Mouse (Mus musculus): ENCODE data around the gene Chd3.
A peak's percentile ranks its signal among the peaks of the same experiment; 100 is the strongest.

GRCm38 (mm10) chr11:69396772-69397171 lies 27.6 kb upstream of the Chd3 start:
- peak; percentile 93; the same call in 1 of the 2 replicates for TF ChIP-seq EP300 (IDR thresholded peaks at IDR 0.05; ENCODE audit: low read depth)
- no peak for TF ChIP-seq CTCF (IDR thresholded peaks at IDR 0.05; ENCODE audit: low read depth)

All from heart, postnatal 0 days (tissue).